Mouse (Mus musculus): Measurements from ENCODE around the gene Gpc6.

The Gpc6 gene

DNA sequence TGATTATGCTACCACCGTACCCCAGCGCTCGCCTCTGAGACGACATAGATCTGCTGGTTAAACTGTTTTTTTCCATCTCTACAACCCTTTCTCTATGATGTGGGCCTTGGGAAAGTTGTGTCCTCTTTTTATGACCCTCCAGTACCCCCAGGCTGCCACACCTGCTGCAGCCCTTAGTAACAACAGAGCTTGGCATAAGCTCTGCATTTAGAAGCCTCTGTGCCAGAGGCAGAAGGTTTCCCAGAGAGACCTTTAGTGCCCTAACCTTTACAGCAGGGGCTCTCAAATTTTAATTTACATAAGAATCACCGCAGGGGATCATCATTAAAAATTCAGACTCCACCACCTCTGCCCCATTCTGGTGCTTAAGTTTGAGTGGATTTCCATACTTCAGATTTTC is 875.3 kb downstream of the Gpc6 start:
- no peak for DNase-seq (ENCODE audit: low spot score)

DNA sequence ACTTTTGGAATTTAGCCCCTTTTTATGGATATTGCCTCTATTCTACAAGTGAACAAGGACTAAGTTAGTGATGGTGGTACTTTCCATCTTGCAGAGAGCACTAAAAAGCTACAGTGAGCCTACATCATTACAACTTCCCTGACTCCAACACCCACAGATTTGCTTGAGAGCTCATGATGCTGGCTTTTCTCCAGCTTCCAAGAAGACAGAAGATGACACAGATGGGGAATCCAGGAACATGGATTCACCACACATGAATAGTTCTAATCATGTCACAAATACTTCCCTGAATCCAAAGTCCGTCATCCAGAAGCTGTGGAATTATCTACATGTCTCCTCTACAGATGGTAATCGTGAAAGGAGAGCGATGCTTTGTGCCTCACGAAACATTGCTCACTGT is 882.7 kb downstream of the Gpc6 start:
- DNase-seq (ENCODE audit: low spot score) = no peak

DNA sequence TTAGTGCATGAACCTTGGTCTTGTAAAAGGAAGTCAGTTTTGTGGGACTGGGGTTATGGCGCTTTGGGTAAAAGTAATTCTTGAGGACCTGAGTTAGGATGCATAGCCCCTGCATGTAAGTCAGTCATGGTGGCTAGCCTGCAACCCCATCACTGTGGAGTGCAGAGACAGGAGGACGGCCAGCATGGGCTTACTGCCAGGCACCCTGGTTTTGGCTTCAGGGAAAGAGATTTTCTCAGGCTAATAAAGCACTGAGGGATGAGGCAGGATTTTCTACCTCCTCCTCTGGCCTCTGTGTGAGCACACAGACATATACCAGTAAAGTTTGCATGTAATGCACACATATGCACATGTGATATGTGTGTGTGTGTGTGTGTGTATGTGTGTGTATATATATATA is 883.2 kb downstream of the Gpc6 start:
- no peak for DNase-seq (ENCODE audit: low spot score)

- no peak for DNase-seq (ENCODE audit: low spot score)
Observed at GRCm38 (mm10) chr14:117810321-117811270, 885.5 kb downstream of the Gpc6 start.

- no peak for DNase-seq (ENCODE audit: low spot score)
Observed at GRCm38 (mm10) chr14:117813473-117813872, 888.4 kb downstream of the Gpc6 start.

DNA sequence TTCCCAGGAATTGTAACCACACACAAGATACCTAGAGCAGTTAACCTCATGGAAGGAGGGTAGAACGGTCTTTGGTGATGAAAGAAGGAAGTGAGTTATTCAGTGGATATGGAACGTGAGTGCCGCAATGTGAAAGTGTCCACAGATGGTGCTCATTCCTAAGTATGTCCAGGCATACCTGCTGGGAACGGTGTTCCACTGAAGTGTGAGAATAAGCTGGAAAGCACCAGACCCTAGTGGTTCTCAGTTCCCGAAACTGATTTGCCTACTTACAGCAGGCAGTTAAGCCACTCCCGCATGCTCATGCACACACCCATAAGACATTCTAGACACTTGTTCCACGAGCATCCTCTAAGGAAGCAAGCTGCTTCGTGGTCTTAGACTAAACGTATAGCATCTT is 890.9 kb downstream of the Gpc6 start:
- no peak for DNase-seq (ENCODE audit: low spot score)

DNA sequence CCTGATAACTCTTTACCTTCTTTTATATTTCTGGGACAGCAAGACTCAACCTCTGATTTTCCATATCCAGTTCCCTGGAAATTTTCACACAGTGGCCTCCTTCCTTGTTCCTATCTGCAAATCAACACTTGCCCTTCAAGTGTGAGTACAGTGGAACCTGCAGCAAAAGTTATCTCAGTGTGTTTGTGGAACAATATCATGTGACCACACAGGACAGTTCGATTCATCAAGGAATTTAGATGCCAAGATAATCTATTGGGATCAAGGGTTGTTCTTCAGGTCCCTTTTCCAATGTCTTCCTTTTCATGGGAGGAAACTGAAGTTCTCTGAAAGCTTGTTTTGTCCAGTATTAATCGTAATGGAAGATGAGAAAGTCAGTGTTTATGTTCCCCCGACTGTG is 891.6 kb downstream of the Gpc6 start:
- no peak for DNase-seq (ENCODE audit: low spot score)

DNA sequence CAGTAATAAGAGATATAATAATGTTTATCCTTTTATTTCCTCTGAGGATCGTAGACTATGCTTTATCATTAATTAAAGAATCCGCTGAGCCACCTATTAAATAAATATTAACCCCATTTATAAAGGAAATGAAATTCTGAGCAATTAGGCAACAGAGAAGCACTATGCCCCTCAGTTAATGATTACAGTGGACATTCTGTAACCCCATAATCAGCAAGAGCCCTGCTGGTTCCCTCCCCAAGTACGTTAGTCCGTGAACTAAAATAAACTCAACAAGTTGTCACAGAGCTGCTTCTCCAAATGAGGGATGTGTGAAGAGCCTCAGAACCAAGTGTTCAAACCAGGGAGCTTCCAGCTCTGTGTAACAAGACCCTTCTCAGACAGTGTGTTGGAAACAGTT is 892.1 kb downstream of the Gpc6 start:
- no peak for DNase-seq (ENCODE audit: low spot score)

DNA sequence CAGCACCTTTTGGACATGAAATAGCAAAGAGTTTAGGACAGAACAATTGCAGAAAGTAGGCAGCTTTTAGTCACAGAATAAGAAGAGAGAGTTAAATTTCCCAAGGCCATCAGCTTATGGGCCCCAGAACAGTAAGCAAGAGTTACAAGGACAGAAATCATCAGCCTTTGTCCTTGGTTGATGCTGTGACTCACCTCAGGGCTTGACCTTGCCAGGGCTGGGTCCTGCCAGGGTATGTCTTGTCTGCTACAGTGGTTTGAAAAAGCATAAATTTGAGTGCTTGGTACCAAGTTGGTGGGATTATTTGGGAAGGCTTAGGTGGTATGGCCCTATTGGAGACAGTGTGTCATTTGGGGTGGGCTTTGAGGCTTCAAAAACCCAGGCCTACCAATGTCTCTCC is 899.4 kb downstream of the Gpc6 start:
- DNase-seq (ENCODE audit: low spot score) = no peak

DNA sequence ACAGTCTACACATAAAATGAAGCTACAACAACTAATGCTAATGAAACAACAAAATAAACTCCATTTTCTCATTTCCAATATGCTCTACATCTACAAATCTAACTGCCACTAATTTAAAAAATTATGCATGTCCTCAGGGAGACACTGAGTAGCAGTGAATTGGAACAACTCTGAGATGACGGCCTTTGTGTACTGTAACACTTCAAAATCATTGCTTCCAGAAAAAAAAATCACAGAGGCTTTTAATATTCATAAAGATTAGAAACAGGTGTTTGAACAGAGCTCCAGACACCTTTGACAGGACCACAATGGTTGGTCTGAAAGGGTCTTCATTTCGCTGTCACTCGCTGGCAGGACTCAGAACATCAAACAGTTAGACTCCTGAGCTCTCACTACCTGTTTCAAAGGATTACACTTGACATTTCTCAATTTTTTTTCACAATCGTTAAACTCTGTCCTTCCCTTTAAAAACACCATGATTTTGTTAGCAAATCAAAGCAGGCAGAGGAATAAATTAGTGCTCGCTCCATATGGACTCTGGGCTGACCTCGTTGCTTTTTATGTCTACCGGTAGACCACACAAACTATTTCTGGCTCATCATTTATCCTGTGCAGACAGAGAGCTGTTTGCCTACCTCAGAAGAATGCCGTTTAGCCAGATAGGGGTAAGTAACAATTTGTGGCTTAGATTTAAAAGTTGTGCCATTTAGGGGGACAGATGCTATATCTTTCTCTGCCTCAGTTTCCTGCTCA is 901.4 kb downstream of the Gpc6 start:
- no peak for DNase-seq (ENCODE audit: low spot score)

DNA sequence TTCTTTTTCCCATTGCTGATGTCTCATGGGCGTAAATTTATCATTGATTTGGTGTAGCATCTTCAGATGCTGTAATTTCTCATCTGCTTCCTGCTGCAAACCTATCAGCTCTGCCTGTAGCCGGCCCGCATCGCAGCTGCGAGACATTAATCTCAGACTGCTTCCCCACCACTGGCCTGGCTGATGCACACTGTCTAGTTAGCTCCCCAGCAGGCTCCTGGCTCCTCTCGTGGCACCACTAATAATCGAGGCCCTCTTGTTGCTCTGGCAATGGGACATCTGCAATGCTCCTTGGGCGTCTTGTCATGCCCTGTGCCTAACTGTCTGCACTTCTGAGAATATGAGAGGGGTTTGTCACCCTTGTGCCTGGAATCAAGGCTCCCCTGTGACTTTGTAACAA is 906.2 kb downstream of the Gpc6 start:
- DNase-seq (ENCODE audit: low spot score) = no peak

DNA sequence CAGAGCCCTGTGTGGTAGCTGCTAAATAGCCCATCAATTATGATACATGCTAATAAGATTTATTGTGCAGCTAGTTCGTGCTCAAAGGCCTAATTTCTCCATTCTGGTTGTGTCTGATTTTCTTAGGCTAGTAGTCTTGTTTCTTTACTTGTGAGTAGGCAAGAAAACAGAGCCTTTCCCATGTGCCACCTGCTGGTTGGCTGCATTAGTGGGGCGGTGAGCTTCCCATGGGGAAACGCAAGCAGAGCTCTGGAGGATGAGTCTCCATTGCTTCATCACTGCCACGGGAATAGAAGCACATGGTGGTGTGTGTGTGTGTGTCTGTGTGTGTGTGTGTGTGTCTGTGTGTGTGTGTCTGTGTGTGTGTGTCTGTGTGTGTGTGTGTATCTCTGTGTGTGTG is 906.6 kb downstream of the Gpc6 start:
- DNase-seq (ENCODE audit: low spot score) = peak; percentile 14

DNA sequence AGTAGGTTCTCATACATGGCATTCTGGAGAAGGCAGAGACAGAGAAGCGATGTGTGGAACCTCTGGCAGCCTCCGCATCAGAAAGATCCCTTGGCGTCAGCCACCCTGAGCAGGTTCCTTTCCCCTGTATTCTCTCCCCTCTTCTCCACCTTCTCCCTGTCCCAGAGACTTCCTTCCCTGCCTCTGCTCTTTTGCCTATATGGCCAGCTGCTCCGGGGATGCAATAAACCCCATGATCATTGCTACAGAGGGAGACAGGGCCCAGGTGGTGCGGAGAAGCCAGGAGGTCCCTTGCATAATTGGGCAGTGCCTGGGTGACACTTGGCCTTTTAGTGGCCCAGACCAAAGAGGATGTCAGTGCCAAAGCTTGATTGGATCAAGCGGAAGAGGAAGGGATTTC is 910.4 kb downstream of the Gpc6 start:
- no peak for DNase-seq (ENCODE audit: low spot score)

- no peak for DNase-seq (ENCODE audit: low spot score)
Observed at GRCm38 (mm10) chr14:117837021-117837420, 911.9 kb downstream of the Gpc6 start.

DNA sequence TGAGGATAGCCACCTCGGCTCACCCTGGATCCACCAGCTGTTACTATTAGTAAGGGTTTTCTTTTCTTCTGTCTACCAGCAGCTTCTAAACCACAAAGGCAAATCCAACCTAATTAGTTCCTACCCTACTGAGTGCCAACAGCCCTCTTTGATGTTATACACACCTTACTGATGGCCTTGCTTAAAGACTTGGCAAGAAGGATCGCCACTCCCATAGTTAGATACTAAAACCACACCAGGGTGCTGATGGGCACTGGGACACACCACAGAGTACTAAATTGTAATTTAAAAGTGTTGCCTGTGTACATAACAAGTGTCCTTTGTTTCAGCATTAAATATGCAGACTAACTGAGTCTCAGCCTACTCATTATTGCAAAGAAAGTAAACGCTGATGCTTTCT is 912.6 kb downstream of the Gpc6 start:
- DNase-seq (ENCODE audit: low spot score) = no peak

DNA sequence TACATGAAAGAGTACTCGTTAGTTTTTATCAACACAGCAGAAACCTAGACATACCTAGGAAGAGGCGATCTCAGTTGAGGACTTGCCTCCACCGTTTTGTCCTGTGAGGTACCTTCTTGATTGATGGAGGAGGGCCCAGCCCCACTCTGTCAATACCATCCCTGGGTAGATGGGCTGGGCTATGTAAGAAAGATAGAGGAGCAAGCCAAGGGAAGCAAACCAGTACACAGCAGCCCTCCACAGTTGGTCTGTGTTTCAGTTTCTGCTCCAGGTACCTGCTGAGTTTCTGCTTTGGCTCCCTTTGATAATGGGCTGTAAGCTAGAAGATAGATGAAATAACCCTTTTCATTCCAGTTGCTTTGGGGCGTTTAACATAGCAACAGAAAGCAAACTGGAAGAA is 916.1 kb downstream of the Gpc6 start:
- DNase-seq (ENCODE audit: low spot score) = no peak

DNA sequence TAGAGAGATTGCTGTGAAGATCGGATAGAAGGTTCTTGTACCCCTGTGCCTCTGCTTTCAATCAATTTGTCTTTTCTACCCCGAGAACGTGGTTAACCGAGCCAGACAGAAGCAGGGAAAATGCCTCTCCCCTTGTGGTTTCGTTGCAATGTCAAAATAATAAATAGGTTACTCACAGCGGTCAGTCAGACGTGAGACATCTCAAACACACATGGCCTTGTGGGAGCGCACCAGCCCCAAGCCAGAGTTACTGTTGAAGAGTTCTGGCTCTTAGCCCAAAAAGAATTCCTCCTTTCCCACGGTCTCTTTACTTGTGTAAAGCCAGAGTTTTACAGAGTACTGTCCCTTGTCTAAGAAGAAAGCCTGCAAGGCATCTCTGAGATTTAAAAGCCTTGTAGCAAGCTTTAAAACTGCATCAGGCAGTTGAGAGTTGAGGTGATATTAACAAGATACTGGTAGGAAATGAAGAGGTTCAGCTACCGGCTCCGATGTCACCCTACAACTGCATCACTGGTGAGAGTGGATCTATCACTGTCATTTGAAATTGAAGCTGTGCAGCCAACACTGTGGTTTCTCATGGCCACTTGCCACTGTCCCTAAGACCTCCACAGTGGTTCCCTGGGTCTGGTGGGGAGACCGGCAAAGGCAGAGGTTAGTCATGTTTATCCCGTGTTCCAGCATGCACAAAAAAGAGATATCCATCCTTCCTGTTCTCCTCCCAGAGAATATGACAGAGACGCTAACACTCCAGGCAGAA is 916.9 kb downstream of the Gpc6 start:
- DNase-seq (ENCODE audit: low spot score) = no peak

GRCm38 (mm10) chr14:117849591-117850505 is 924.7 kb downstream of the Gpc6 start:
- DNase-seq (ENCODE audit: low spot score) = no peak

GRCm38 (mm10) chr14:117852266-117852665 is 927.2 kb downstream of the Gpc6 start:
- DNase-seq (ENCODE audit: low spot score) = no peak

DNA sequence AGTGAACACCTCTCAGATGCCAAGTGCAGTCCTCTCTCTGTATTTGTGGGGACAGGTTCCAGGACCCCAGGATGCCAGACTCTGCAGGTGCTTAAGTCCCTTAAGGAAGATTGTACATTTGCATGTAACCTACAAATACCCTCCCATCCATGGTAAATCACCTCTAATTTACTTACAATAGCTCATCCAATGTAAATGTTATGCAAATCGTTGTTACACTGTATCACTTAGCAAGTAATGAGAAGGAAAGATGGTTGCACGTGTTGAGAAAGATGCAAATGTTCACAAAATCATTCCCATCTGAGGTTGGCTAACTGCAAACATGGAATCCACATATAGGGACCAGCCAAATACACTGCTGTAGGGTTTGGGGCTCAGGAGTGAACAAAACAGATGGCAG is 927.7 kb downstream of the Gpc6 start:
- no peak for DNase-seq (ENCODE audit: low spot score)

- no peak for DNase-seq (ENCODE audit: low spot score)
Observed at GRCm38 (mm10) chr14:117854498-117854897, 929.4 kb downstream of the Gpc6 start.

GRCm38 (mm10) chr14:117871268-117871667 is 946.2 kb downstream of the Gpc6 start:
- DNase-seq (ENCODE audit: low spot score) = no peak

All from ovary, postnatal 36 days (tissue).